Comparison of ENCODE assay signal across 18 mouse cellular contexts in genomic region chr3:152047914-152048313, GRCm38 (mm10).
"Had no signal": no experiment of that assay in that cellular context is flagged by ENCODE, and none has a peak within 500 bp of the region (broad histone marks: within the 10 kb centered on the region; RNA-seq: fewer than 3 reads in every experiment).

No protein-coding gene starts in this region.

- H3K4me3 ChIP-seq: lung, embryonic 15.5 days; megakaryocyte, embryonic 14.5 days; midbrain, embryonic 13.5 days; midbrain, embryonic 15.5 days; neural tube, embryonic 12.5 days; stomach, embryonic 15.5 days had no signal

- H3K4me2 ChIP-seq: lung, embryonic 15.5 days; midbrain, embryonic 11.5 days; midbrain, embryonic 13.5 days; midbrain, embryonic 15.5 days; neural tube, embryonic 12.5 days; stomach, embryonic 15.5 days had no signal

- H3K4me1 ChIP-seq: lung, embryonic 15.5 days; megakaryocyte, embryonic 14.5 days; midbrain, embryonic 13.5 days; midbrain, embryonic 15.5 days; neural tube, embryonic 12.5 days; stomach, embryonic 15.5 days had no signal

- ATAC-seq: liver, postnatal 0 days; lung, postnatal 0 days; midbrain, embryonic 13.5 days; midbrain, embryonic 15.5 days had no signal

- H3K9ac ChIP-seq: liver, postnatal 0 days; lung, embryonic 15.5 days; midbrain, embryonic 13.5 days; midbrain, embryonic 15.5 days; neural tube, embryonic 12.5 days; stomach, embryonic 15.5 days had no signal

- H3K27ac ChIP-seq: lung, embryonic 15.5 days; macrophage; midbrain, embryonic 13.5 days; midbrain, embryonic 15.5 days; neural tube, embryonic 12.5 days; stomach, embryonic 15.5 days; stomach, postnatal 0 days had no signal

- H3K36me3 ChIP-seq: lung, embryonic 15.5 days; midbrain, embryonic 13.5 days; midbrain, embryonic 15.5 days; neural tube, embryonic 12.5 days; stomach, embryonic 15.5 days had no signal

- H3K9me3 ChIP-seq: lung, embryonic 15.5 days; megakaryocyte, embryonic 14.5 days; midbrain, embryonic 13.5 days; midbrain, embryonic 15.5 days; neural tube, embryonic 12.5 days; stomach, embryonic 15.5 days had no signal

- DNase-seq: liver, postnatal 0 days; lung, adult 2 months; lung, postnatal 14 days; lung, postnatal 36 days; right cerebral cortex, postnatal 14 days; thymus, adult 2 months; thymus, postnatal 25 days; thymus, postnatal 4 days had no signal

- H3K27me3 ChIP-seq: lung, embryonic 15.5 days; megakaryocyte, embryonic 14.5 days; midbrain, embryonic 13.5 days; midbrain, embryonic 15.5 days; neural tube, embryonic 12.5 days; stomach, embryonic 15.5 days had no signal
